Mouse (Mus musculus): ENCODE measurements at regions not wholly inside any gene's neighbourhood (a gene's known extent, or its start where the extent isn't known, plus 50 kb on each side); places are given as distances from the start of the nearest gene placed in this dataset.

DNA sequence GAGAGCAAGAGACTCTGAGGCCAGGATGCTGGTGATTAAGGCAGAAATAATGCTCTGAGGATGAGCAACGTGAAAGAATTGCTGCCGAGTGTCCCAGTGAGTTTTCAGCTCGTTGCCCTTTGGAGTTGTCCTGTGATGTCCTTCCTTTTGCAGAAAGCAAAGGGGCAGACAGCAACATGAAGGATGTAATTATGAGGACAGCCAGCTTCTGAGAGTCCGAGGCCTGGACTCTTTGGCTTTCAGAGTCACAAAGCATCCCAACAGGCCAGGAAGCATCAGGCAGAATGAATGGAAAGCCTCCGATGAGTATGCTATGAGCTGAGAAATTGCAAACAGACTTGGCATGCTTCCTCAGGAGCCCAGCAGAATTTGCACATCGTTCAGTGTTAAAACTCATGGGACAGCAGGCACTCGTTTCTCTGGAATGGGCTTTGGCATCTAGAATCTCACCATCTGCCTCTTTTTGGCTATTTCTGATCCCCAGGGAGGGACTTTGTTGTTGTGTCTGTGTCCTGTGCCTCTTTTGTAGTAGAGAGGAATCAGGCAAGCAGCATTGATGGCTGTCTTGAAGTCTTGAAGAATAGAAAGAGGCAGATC is 196.4 kb downstream of the Map2k6 start:
- TF ChIP-seq EP300 (IDR thresholded peaks at IDR 0.05; ENCODE audit: low read depth) (no peak), CTCF (IDR thresholded peaks at IDR 0.05; ENCODE audit: low read depth) (no peak)

Measured in liver, postnatal 0 days (tissue).